Mouse (Mus musculus) CH12F3 (cell line): Measurements from ENCODE around the gene Ap2s1.
"Not testable (repeated sequence)": the region's sequence is repeated elsewhere in the genome, so short reads cannot be mapped to it uniquely, and the experiment has no call there.

ENCODE experiments used
- in situ Hi-C: fragments of 300-500 bp; cut with MboI; formaldehyde crosslinking; loops from 2 replicates; pipeline ENCODE4 v1.14.3; 2020; ENCODE audit warnings: low sequenced_read_pairs

The Ap2s1 gene

GRCm38 (mm10) chr7:16738073-16738696, at the start of gene Ap2s1:
Gene Ap2s1 (plus strand): TSS chr7:16738410.
- in situ Hi-C loops, result no loop called here

- in situ Hi-C loops, result no loop called here
Measured at GRCm38 (mm10) chr7:16689196-16689595, 49.0 kb upstream of the Ap2s1 start.

GRCm38 (mm10) chr7:16695025-16695424, 43.2 kb upstream of the Ap2s1 start:
- in situ Hi-C loops, result no loop called here

GRCm38 (mm10) chr7:16699042-16699441, 39.2 kb upstream of the Ap2s1 start:
- in situ Hi-C loops, result no loop called here

- in situ Hi-C loops, result no loop called here
Measured at GRCm38 (mm10) chr7:16700583-16700982, 37.6 kb upstream of the Ap2s1 start.

GRCm38 (mm10) chr7:16706385-16706784, 31.8 kb upstream of the Ap2s1 start:
- in situ Hi-C loops, result no loop called here

GRCm38 (mm10) chr7:16708244-16708643, 30.0 kb upstream of the Ap2s1 start:
- in situ Hi-C loops, result no loop called here

- in situ Hi-C loops, result no loop called here
Measured at GRCm38 (mm10) chr7:16710604-16711003, 27.6 kb upstream of the Ap2s1 start.

- in situ Hi-C loops, result no loop called here
Measured at GRCm38 (mm10) chr7:16712633-16713415, 25.4 kb upstream of the Ap2s1 start.

GRCm38 (mm10) chr7:16716456-16717152, 21.6 kb upstream of the Ap2s1 start:
- in situ Hi-C loops, result not testable (repeated sequence)

GRCm38 (mm10) chr7:16721629-16722028, 16.6 kb upstream of the Ap2s1 start, which contains the start of gene Ceacam9:
Gene Ceacam9 (plus strand): TSS chr7:16721929.
- in situ Hi-C loops, result no loop called here

GRCm38 (mm10) chr7:16722490-16722889, 15.7 kb upstream of the Ap2s1 start:
- in situ Hi-C loops, result not testable (repeated sequence)

- in situ Hi-C loops, result no loop called here
Measured at GRCm38 (mm10) chr7:16728596-16729348, 9.4 kb upstream of the Ap2s1 start.

- in situ Hi-C loops, result not testable (repeated sequence)
Measured at GRCm38 (mm10) chr7:16729563-16729962, 8.6 kb upstream of the Ap2s1 start.

GRCm38 (mm10) chr7:16730791-16731190, 7.4 kb upstream of the Ap2s1 start:
- in situ Hi-C loops, result no loop called here

GRCm38 (mm10) chr7:16731893-16732422, 6.3 kb upstream of the Ap2s1 start:
- in situ Hi-C loops, result no loop called here

GRCm38 (mm10) chr7:16737606-16738072, 571 bp upstream of the Ap2s1 start:
- in situ Hi-C loops, result no loop called here

- in situ Hi-C loops, result no loop called here
Measured at GRCm38 (mm10) chr7:16739056-16739604, 920 bp downstream of the Ap2s1 start.

- in situ Hi-C loops, result no loop called here
Measured at GRCm38 (mm10) chr7:16745373-16745772, 7.2 kb downstream of the Ap2s1 start.

- in situ Hi-C loops, result no loop called here
Measured at GRCm38 (mm10) chr7:16746093-16746492, 7.9 kb downstream of the Ap2s1 start.
